Comparison of ENCODE assay signal across 9 mouse cellular contexts in genomic region chr15:101374879-101375278, GRCm38 (mm10). TPM values are rescaled to one million over a fixed set of nuclear protein-coding genes. Genes with fewer than 3 reads are reported as not detected.
A peak's percentile ranks its signal among the peaks of the same experiment; 100 is the strongest.
DNase-seq lines count a peak whose midpoint lies in the region; ATAC-seq and TF ChIP-seq lines count a peak whose summit lies in the region.
"Had no signal": no experiment of that assay in that cellular context is flagged by ENCODE, and none has a peak within 500 bp of the region (broad histone marks: within the 10 kb centered on the region; RNA-seq: fewer than 3 reads in every experiment).

No protein-coding gene starts in this region.

- H3K4me3 ChIP-seq in liver, postnatal 0 days (ENCODE audit: low read depth, low read length) = no peak overlapping the region

- DNase-seq in 3134 (ENCODE audit: extremely low read depth, insufficient read length, low spot score) = peak; percentile 84
- DNase-seq in adrenal gland, adult 8-10 months = peak; percentile 62
- DNase-seq in heart, postnatal 10 days = peak; percentile 62 to 68
- DNase-seq in liver, postnatal 0 days = peak; percentile 67
- DNase-seq in frontal cortex, postnatal 36 days (ENCODE audit: low spot score in 2 of 2) = no peak
- DNase-seq in T-cell, adult 2 months (ENCODE audit: low spot score) = no peak
- no peak for DNase-seq in embryo, embryonic 10.5 days (ENCODE audit: low spot score)

- H3K9me3 ChIP-seq in liver, postnatal 0 days (ENCODE audit: low read length) = no peaks in the 10 kb centered on the region

- whole genome bisulfite sequencing in liver, postnatal 0 days (ENCODE audit: insufficient replicate concordance) = 18% methylated on average over 4 of the region's 4 CpGs

- intact Hi-C loops in heart, postnatal 10 days (cut with DNase I) = no loop called here

- H3K4me1 ChIP-seq in liver, postnatal 0 days (ENCODE audit: insufficient read depth) = peaks cover 20% of the 10 kb centered on the region

- no peak overlapping the region for H3K9ac ChIP-seq in liver, postnatal 0 days (replicated peaks)

- no peak for TF ChIP-seq CTCF in liver, postnatal 0 days (IDR thresholded peaks at IDR 0.05; ENCODE audit: low read depth)

- no peaks in the 10 kb centered on the region for H3K36me3 ChIP-seq in liver, postnatal 0 days (replicated peaks; ENCODE audit: insufficient read depth, low read length)

- TF ChIP-seq EP300 in liver, postnatal 0 days (IDR thresholded peaks at IDR 0.05; ENCODE audit: low read depth) = no peak

- peak overlapping the region; percentile 72 for H3K27ac ChIP-seq in liver, postnatal 0 days (ENCODE audit: low read depth)

- H3K27me3 ChIP-seq in liver, postnatal 0 days (ENCODE audit: insufficient read depth, low read length) = no peaks in the 10 kb centered on the region

- peak; percentile 55; the same call in 1 of the 2 replicates for ATAC-seq in liver, postnatal 0 days
- ATAC-seq in CD4-positive, CD25-positive, alpha-beta regulatory T cell, adult 4 months = no peak

- H3K4me2 ChIP-seq in liver, postnatal 0 days (ENCODE audit: low read depth, low read length) = peak overlapping the region; percentile 20; the same call in 1 of the 2 replicates

RNA-seq across cellular contexts. Expression of gene Krt80, which starts 4.9 kb away (rescaled TPM):
- 1 to 10 TPM; 7.0 to 9.8 (median 8.1) TPM for total RNA-seq in adrenal gland, adult 8-10 months (2022)
- total RNA-seq in heart, postnatal 10 days (2021) = 1 to 10 TPM; 1.7 to 2.2 TPM
- 0.31 and 0.38 TPM in 2 replicates for polyA plus RNA-seq in liver, postnatal 0 days (2015; fragmentation: Nextera tagmentation; extraction: Ambion mirVana)
- under 1 TPM in 1 of 2 experiments, not detected in 1; 0.22 TPM for polyA plus RNA-seq in CD4-positive, CD25-positive, alpha-beta regulatory T cell, adult 4 months (2017; shearing (Covaris generic))
- polyA plus RNA-seq: neural tube, embryonic 11.5 days had no signal

RNA-seq across cellular contexts. Expression of gene Krt7, which starts 36.0 kb away (rescaled TPM):
- total RNA-seq in adrenal gland, adult 8-10 months (2022) = 1 to 10 TPM; 1.1 to 3.2 (median 1.5) TPM
- total RNA-seq in heart, postnatal 10 days (2021) = 1 to 10 TPM; 3.8 to 4.5 TPM
- polyA plus RNA-seq in liver, postnatal 0 days (2015; fragmentation: Nextera tagmentation; extraction: Ambion mirVana) = 2.3 and 2.4 TPM in 2 replicates
- under 1 TPM in 1 of 2 experiments, not detected in 1; 0.08 TPM for polyA plus RNA-seq in CD4-positive, CD25-positive, alpha-beta regulatory T cell, adult 4 months (2017; shearing (Covaris generic))

Comparison
In these comparisons a context has a peak if more than half of its experiments do, and no peak if none do; other contexts are left out.
1. DNase-seq: peak in 3134 (single experiment), adrenal gland, adult 8-10 months (single experiment), heart, postnatal 10 days (2 of 2) and liver, postnatal 0 days (single experiment); none in frontal cortex, postnatal 36 days (0 of 2), T-cell, adult 2 months (single experiment) and embryo, embryonic 10.5 days (single experiment).